Mouse (Mus musculus): ENCODE results near the gene Dner.

The Dner gene

GRCm38 (mm10) chr1:84433291-84433980 is 262.6 kb downstream of the Dner start:
- no peak for DNase-seq

- DNase-seq, result no peak
These were observed 263.7 kb downstream of the Dner start for GRCm38 (mm10) chr1:84432311-84432710.

- DNase-seq, result no peak
These were observed 267.7 kb downstream of the Dner start for GRCm38 (mm10) chr1:84428331-84428730.

GRCm38 (mm10) chr1:84427757-84428156 is 268.3 kb downstream of the Dner start:
- DNase-seq, result no peak

GRCm38 (mm10) chr1:84426679-84427078 is 269.3 kb downstream of the Dner start:
- DNase-seq, result no peak

- no peak for DNase-seq
These were observed 273.1 kb downstream of the Dner start for GRCm38 (mm10) chr1:84422881-84423280.

GRCm38 (mm10) chr1:84421845-84422244 is 274.2 kb downstream of the Dner start:
- no peak for DNase-seq

- no peak for DNase-seq
These were observed 276.6 kb downstream of the Dner start for GRCm38 (mm10) chr1:84419416-84419815.

- no peak for DNase-seq
These were observed 277.5 kb downstream of the Dner start for GRCm38 (mm10) chr1:84418511-84418910.

- DNase-seq, result no peak
These were observed 278.2 kb downstream of the Dner start for GRCm38 (mm10) chr1:84417761-84418238.

GRCm38 (mm10) chr1:84417276-84417675 is 278.7 kb downstream of the Dner start:
- no peak for DNase-seq

GRCm38 (mm10) chr1:84414464-84414863 is 281.6 kb downstream of the Dner start:
- DNase-seq, result no peak

- no peak for DNase-seq
These were observed 286.5 kb downstream of the Dner start for GRCm38 (mm10) chr1:84409514-84409913.

- no peak for DNase-seq
These were observed 287.1 kb downstream of the Dner start for GRCm38 (mm10) chr1:84408873-84409272.

GRCm38 (mm10) chr1:84406891-84407290 is 289.1 kb downstream of the Dner start:
- DNase-seq, result no peak

GRCm38 (mm10) chr1:84405551-84406290 is 290.3 kb downstream of the Dner start:
- DNase-seq, result no peak

- no peak for DNase-seq
These were observed 291.1 kb downstream of the Dner start for GRCm38 (mm10) chr1:84404880-84405279.

GRCm38 (mm10) chr1:84402154-84402553 is 293.9 kb downstream of the Dner start:
- DNase-seq, result no peak

- no peak for DNase-seq
These were observed 296.4 kb downstream of the Dner start for GRCm38 (mm10) chr1:84399671-84400070.

GRCm38 (mm10) chr1:84399118-84399517 is 296.9 kb downstream of the Dner start:
- DNase-seq, result no peak

- DNase-seq, result no peak
These were observed 299.2 kb downstream of the Dner start for GRCm38 (mm10) chr1:84396787-84397186.

- DNase-seq, result no peak
These were observed 300.1 kb downstream of the Dner start for GRCm38 (mm10) chr1:84395928-84396327.

- DNase-seq, result no peak
These were observed 305.1 kb downstream of the Dner start for GRCm38 (mm10) chr1:84390961-84391360.

GRCm38 (mm10) chr1:84387616-84388015 is 308.4 kb downstream of the Dner start:
- no peak for DNase-seq
